Mouse (Mus musculus): ENCODE measurements around the gene Slc22a2.

DNA sequence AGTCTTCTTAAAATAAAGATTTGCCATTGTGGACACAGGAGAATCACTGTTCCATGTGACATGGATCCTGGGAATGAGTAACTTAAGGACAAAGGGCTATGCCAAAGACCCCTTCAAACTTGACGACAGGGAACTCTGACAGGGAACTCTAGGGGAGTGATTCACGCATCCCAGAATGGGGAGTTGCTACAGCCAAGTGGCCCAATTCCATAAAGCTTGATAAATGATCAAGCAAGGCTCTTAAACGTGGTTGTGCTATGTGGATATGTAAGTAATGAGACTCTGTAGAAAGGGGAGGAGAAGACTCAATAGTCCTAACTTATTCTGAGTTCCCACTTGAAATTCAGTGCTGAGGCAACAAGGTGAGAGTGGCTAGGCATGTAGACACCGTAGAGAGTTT is 50.9 kb downstream of the Slc22a2 start:
- TF ChIP-seq TAL1 (IDR thresholded peaks at IDR 0.05; ENCODE audit: low read length) (no peak), GATA1 (IDR thresholded peaks at IDR 0.05; ENCODE audit: low read length) (no peak)

All from erythroblast, embryonic 14.5 days (primary cell).